Mouse (Mus musculus): ENCODE measurements around the gene BC037034. TPM values are rescaled to one million over a fixed set of nuclear protein-coding genes. Genes with fewer than 3 reads are reported as not detected.

The BC037034 gene
- polyA plus RNA-seq, 1 experiment from 2014 or later = 36.9 TPM

GRCm38 (mm10) chr5:138253061-138253460 is 10.8 kb downstream of the BC037034 start:
- DNase-seq (ENCODE audit: low read depth, low spot score) = no peak
- H3K27me3 ChIP-seq = no peaks in the 10 kb centered on the region
- ATAC-seq = no peak
- no peak for TF ChIP-seq CTCF (IDR thresholded peaks at IDR 0.05)
- in situ Hi-C loops (cut with MboI; ENCODE audit: low pct_unique_long_range_greater_than_20kb) = loop anchor here (5.0 kb wide), 1 partner anchor 46 kb away; no protein-coding TSS in a partner anchor
- ChIA-PET POLR2A (no interaction called here), CTCF (interaction anchor here (1.5 to 2.4 kb wide), 4 partner anchors 9 to 45 kb away, joined by 5 to 15 read pairs (median 10); no protein-coding TSS in a partner anchor)

DNA sequence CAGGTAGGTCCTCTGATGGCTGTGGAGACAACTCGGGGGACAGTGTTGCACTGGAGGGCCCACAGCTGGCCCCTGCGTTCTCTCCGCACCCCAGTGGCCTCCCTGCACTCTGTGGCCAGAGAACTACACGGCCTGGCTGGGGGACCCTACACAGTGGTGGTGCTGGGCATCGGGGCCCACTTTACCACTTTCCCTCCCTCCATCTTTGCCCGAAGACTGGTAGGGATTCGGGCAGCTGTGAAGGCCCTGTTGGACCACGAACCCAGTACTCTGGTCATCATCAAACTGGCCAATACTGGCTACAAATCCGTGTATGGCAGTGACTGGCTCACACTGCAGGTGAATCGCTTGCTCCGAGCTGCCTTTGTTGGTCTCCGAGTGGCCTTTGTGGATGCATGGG is 12.7 kb downstream of the BC037034 start:
- no peak for TF ChIP-seq CTCF (IDR thresholded peaks at IDR 0.05)
- in situ Hi-C loops (cut with MboI; ENCODE audit: low pct_unique_long_range_greater_than_20kb) = loop anchor here (5.0 kb wide), 1 partner anchor 44 kb away; no protein-coding TSS in a partner anchor
- no peak for DNase-seq (ENCODE audit: low read depth, low spot score)
- no peaks in the 10 kb centered on the region for H3K27me3 ChIP-seq
- CTCF ChIA-PET = interaction anchor here (0.8 to 2.4 kb wide), 6 partner anchors 13 to 61 kb away, joined by 3 to 12 read pairs (median 4); no protein-coding TSS in a partner anchor
- no peak for ATAC-seq
- POLR2A ChIA-PET = no interaction called here

DNA sequence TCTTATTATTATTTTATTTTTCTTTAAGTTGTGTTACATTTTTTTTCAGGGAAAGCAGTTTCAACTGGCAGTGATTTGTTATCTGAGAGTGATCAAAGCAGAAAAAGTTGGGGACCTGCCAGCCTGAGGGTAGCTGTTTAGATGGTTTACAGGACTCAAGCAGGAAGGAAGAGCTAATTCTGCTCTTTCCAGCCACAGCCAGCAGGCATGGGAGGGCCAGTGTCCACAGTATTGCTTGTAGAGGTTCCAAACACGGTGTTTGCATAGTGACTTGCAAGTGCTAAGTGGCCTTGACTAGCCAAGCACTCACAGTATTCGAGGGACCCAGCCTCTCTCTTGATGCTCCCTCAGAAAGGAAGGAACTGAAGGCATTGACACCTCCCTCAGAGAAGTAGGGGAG is 22.3 kb downstream of the BC037034 start:
- peaks cover 11% of the 10 kb centered on the region for H3K27me3 ChIP-seq
- POLR2A ChIA-PET = no interaction called here
- no peak for TF ChIP-seq CTCF (IDR thresholded peaks at IDR 0.05)
- no peak for DNase-seq (ENCODE audit: low read depth, low spot score)
- ATAC-seq = no peak
- CTCF ChIA-PET = no interaction called here
- in situ Hi-C loops (cut with MboI; ENCODE audit: low pct_unique_long_range_greater_than_20kb) = no loop called here

DNA sequence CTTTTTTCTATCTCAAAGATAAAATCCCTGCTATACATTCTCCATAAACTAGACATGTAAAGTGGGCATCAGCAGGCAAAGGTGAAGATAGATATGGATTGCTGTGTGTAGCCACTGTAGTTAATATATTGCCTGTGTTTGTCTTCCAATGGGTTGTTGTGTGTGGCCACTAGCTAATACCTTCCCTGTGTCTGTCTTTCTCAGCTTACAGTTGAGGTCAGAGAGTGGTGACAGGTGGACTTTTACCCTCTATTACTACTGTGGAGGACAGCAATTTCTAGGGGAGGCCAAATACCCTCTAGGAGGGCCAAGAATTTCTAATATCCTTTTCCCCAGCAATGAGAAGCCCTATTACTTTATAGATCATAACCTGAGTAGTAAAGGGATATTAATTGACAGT is 29.6 kb downstream of the BC037034 start:
- POLR2A ChIA-PET = no interaction called here

GRCm38 (mm10) chr5:138233778-138234177 is 30.1 kb downstream of the BC037034 start:
- ATAC-seq (peak; percentile 17), DNase-seq (ENCODE audit: low read depth, low spot score) (no peak)
- no peaks in the 10 kb centered on the region for H3K27me3 ChIP-seq
- in situ Hi-C loops (cut with MboI; ENCODE audit: low pct_unique_long_range_greater_than_20kb) = no loop called here
- POLR2A ChIA-PET = no interaction called here
- no peak for TF ChIP-seq CTCF (IDR thresholded peaks at IDR 0.05)
- CTCF ChIA-PET = interaction anchor here (2.6 to 3.0 kb wide), 2 partner anchors 13 to 424 kb away, joined by 6 to 28 read pairs; no protein-coding TSS in a partner anchor

More for the DNA sequence above, 29.6 kb downstream of the BC037034 start:
- ATAC-seq = no peak
- no peak for TF ChIP-seq CTCF (IDR thresholded peaks at IDR 0.05)
- no peaks in the 10 kb centered on the region for H3K27me3 ChIP-seq
- DNase-seq (ENCODE audit: low read depth, low spot score) = no peak
- in situ Hi-C loops (cut with MboI; ENCODE audit: low pct_unique_long_range_greater_than_20kb) = no loop called here
- CTCF ChIA-PET = interaction anchor here (1.1 to 3.0 kb wide), 4 partner anchors 8 to 423 kb away, joined by 4 to 28 read pairs (median 6); partner anchors contain the start of gene Nxpe5

DNA sequence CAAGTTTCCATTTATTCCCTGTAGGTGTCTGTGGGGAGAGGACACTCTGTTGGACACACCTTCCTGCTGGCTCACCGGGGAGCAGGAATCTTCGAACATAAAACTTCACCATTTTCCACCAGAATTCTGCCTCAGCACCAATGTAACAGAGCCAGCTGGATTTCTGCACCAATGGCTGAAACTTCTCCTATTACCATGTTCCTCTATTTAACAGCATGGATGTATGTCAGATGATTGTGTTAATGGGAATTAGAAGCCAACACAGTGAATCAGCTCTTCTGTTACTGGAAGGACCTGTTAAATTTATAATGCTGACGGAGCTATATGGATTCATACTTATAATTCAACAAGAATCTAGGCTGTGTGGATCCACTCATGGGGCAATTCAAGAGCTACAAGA is 34.3 kb downstream of the BC037034 start:
- in situ Hi-C loops (cut with MboI; ENCODE audit: low pct_unique_long_range_greater_than_20kb) = loop anchor here (10.0 kb wide), 1 partner anchor 295 kb away; no protein-coding TSS in a partner anchor
- ChIA-PET POLR2A (interaction anchor here (0.8 to 1.1 kb wide), 2 partner anchors 8 to 25 kb away, joined by 3 to 4 read pairs; no protein-coding TSS in a partner anchor), CTCF (interaction anchor here (0.7 to 2.8 kb wide), 5 partner anchors 9 to 40 kb away, joined by 3 to 7 read pairs (median 4); no protein-coding TSS in a partner anchor)
- DNase-seq (ENCODE audit: low read depth, low spot score) (no peak), ATAC-seq (no peak)
- no peak for TF ChIP-seq CTCF (IDR thresholded peaks at IDR 0.05)
- no peaks in the 10 kb centered on the region for H3K27me3 ChIP-seq

- ATAC-seq (no peak), DNase-seq (ENCODE audit: low read depth, low spot score) (no peak)
- TF ChIP-seq CTCF (IDR thresholded peaks at IDR 0.05) = peak; percentile 91
- ChIA-PET CTCF (interaction anchor here (0.8 to 1.2 kb wide), 4 partner anchors 9 to 19 kb away, joined by 3 to 5 read pairs (median 4); no protein-coding TSS in a partner anchor), POLR2A (no interaction called here)
- in situ Hi-C loops (cut with MboI; ENCODE audit: low pct_unique_long_range_greater_than_20kb) = loop anchor here (10.0 kb wide), 1 partner anchor 297 kb away; no protein-coding TSS in a partner anchor
- H3K27me3 ChIP-seq = no peaks in the 10 kb centered on the region
Observed at GRCm38 (mm10) chr5:138228026-138228425, 35.8 kb downstream of the BC037034 start.

- CTCF ChIA-PET = interaction anchor here (1.0 to 1.2 kb wide), 2 partner anchors 11 kb away, joined by 3 to 5 read pairs; no protein-coding TSS in a partner anchor
- in situ Hi-C loops (cut with MboI; ENCODE audit: low pct_unique_long_range_greater_than_20kb) = loop anchor here (10.0 kb wide), 1 partner anchor 297 kb away; no protein-coding TSS in a partner anchor
- no peaks in the 10 kb centered on the region for H3K27me3 ChIP-seq
- ATAC-seq (no peak), DNase-seq (ENCODE audit: low read depth, low spot score) (no peak)
- TF ChIP-seq CTCF (IDR thresholded peaks at IDR 0.05) = no peak
- POLR2A ChIA-PET = no interaction called here
Observed at GRCm38 (mm10) chr5:138227367-138227766, 36.5 kb downstream of the BC037034 start.

GRCm38 (mm10) chr5:138226491-138226890 is 37.3 kb downstream of the BC037034 start:
- in situ Hi-C loops (cut with MboI; ENCODE audit: low pct_unique_long_range_greater_than_20kb) = loop anchor here (10.0 kb wide), 1 partner anchor 298 kb away; no protein-coding TSS in a partner anchor
- H3K27me3 ChIP-seq = no peaks in the 10 kb centered on the region
- ChIA-PET POLR2A (interaction anchor here (1.1 kb wide), 1 partner anchor 28 kb away, joined by 3 read pairs; the partner anchor contains the start of gene Lamtor4), CTCF (interaction anchor here (0.7 to 1.6 kb wide), 4 partner anchors 8 to 27 kb away, joined by 3 to 7 read pairs (median 4); no protein-coding TSS in a partner anchor)
- no peak for TF ChIP-seq CTCF (IDR thresholded peaks at IDR 0.05)
- no peak for DNase-seq (ENCODE audit: low read depth, low spot score)
- ATAC-seq = no peak

DNA sequence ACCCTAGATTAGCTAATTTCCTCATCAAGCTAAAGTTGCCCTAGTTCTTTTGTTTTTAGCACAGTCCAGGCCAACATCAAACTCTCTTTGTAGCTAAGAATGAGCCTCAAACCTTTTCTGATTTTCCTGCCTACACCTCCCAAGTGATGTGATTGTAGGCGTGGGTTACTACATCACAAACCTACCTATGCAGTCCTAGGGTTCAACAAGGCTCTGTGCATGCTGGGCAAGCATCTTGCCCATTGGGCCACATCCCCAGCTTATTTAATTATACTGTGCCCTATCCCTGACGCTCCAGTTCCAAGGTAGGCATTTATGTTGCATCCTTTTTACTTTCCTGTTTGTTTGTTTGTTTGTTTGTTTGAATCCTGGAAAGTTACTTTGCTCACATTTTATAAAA is 38.1 kb downstream of the BC037034 start, which contains the start of gene Nxpe5:
TSS of gene Nxpe5 (plus strand) at position 199 of the 400 bp plus-strand sequence.
- CTCF ChIA-PET = interaction anchor here (0.8 to 1.6 kb wide), 3 partner anchors 9 to 26 kb away, joined by 3 to 7 read pairs (median 3); no protein-coding TSS in a partner anchor
- no peaks in the 10 kb centered on the region for H3K27me3 ChIP-seq
- in situ Hi-C loops (cut with MboI; ENCODE audit: low pct_unique_long_range_greater_than_20kb) = loop anchor here (10.0 kb wide), 1 partner anchor 299 kb away; no protein-coding TSS in a partner anchor
- POLR2A ChIA-PET = interaction anchor here (1.1 kb wide), 1 partner anchor 29 kb away, joined by 3 read pairs; the partner anchor contains the start of gene Lamtor4
- no peak for TF ChIP-seq CTCF (IDR thresholded peaks at IDR 0.05)
- no peak for ATAC-seq
- no peak for DNase-seq (ENCODE audit: low read depth, low spot score)

DNA sequence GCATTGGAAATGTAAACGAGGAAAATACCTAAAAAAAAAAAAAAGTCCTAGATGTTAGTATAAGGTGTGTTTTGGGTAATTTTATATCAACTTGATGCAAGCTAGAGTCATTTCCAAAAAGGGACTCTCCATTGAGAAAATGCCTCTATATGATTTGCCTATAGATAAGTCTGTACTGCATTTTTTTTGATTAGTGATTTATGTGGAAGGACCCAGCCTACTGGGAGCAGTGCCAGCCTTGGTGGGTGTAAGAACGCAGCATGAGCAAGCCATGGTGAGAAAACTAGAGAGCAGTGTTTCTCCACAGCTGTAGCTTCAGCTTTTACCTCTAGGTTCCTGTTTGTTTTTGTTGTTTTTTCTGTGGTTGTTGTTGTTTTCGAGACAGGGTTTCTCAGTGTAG is 40.5 kb downstream of the BC037034 start:
- H3K27me3 ChIP-seq = peaks cover 2% of the 10 kb centered on the region
- in situ Hi-C loops (cut with MboI; ENCODE audit: low pct_unique_long_range_greater_than_20kb) = loop anchor here (10.0 kb wide), 1 partner anchor 302 kb away; no protein-coding TSS in a partner anchor
- POLR2A ChIA-PET = no interaction called here
- DNase-seq (ENCODE audit: low read depth, low spot score) (no peak), ATAC-seq (no peak)
- CTCF ChIA-PET = interaction anchor here (1.4 to 2.7 kb wide), 6 partner anchors 15 to 433 kb away, joined by 4 to 20 read pairs (median 8); no protein-coding TSS in a partner anchor
- no peak for TF ChIP-seq CTCF (IDR thresholded peaks at IDR 0.05)

Measured in Patski (cell line).